Mouse (Mus musculus) forebrain, embryonic 15.5 days (tissue): ENCODE measurements around the gene Grip1. TPM values are rescaled to one million over a fixed set of nuclear protein-coding genes. Genes with fewer than 3 reads are reported as not detected.

Experiments used
- ATAC-seq: fragments of 200-750 bp; cut with Nextera tagmentation; replicated peaks from 2 replicates; pipeline ENCODE4 v1.8.0; 2017; ENCODE audit warnings: mild to moderate bottlenecking, moderate TSS enrichment, moderate library complexity
- H3K27ac ChIP-seq: fragments of 300-500 bp; sonication (generic); replicated peaks from 2 replicates; pipeline ENCODE4 v1.5.1; 2015; ENCODE audit warnings: mild to moderate bottlenecking, inconsistent platforms
- H3K27me3 ChIP-seq: fragments of 300-500 bp; sonication (generic); 2 replicates; pipeline ENCODE4 v1.6.1; 2015; ENCODE audit warnings: inconsistent platforms
- H3K36me3 ChIP-seq: fragments of 300-500 bp; sonication (generic); 2 replicates; pipeline ENCODE4 v1.6.1; 2015; ENCODE audit warnings: mild to moderate bottlenecking, inconsistent platforms
- H3K4me1 ChIP-seq: fragments of 300-500 bp; sonication (generic); 2 replicates; pipeline ENCODE4 v1.6.1; 2015; ENCODE audit warnings: inconsistent platforms
- H3K4me2 ChIP-seq: fragments of 300-500 bp; sonication (generic); replicated peaks from 2 replicates; pipeline ENCODE4 v1.6.1; 2015; ENCODE audit warnings: mild to moderate bottlenecking, inconsistent platforms
- H3K4me3 ChIP-seq: fragments of 300-500 bp; sonication (generic); 2 replicates; pipeline ENCODE4 v1.5.1; 2015; ENCODE audit warnings: mild to moderate bottlenecking, inconsistent platforms
- H3K9ac ChIP-seq: fragments of 300-500 bp; sonication (generic); replicated peaks from 2 replicates; pipeline ENCODE4 v1.6.1; 2015; ENCODE audit warnings: mild to moderate bottlenecking, inconsistent platforms
- H3K9me3 ChIP-seq: fragments of 300-500 bp; sonication (generic); 2 replicates; pipeline ENCODE4 v1.6.1; 2016; ENCODE audit warnings: inconsistent platforms
- WGBS: fragments of 180-500 bp; shearing (Covaris S2); methylation state at CpG from one replicate; pipeline ENCODE4 v1.1.7; 2015; ENCODE audit warnings: mixed read lengths; 5-methylcytosine and 5-hydroxymethylcytosine counted together
- polyA plus RNA-seq: library from polyadenylated mRNA; unstranded; fragments of >200 nt; fragmentation: Nextera tagmentation; extraction: Ambion mirVana; gene quantifications from 2 replicates; pipeline ENCODE4 v1.2.1, GENCODE M21; 2015

The Grip1 gene
- polyA plus RNA-seq, 1 experiment from 2014 or later: 19.2 TPM

- Histone ChIP-seq H3K4me3 (no peak overlapping the region), H3K4me1 (no peaks in the 10 kb centered on the region; the same call in 1 of the 2 replicates), H3K27me3 (no peaks in the 10 kb centered on the region), H3K4me2 (no peak overlapping the region), H3K36me3 (no peaks in the 10 kb centered on the region), H3K9me3 (no peaks in the 10 kb centered on the region), H3K9ac (no peak overlapping the region), H3K27ac (no peak overlapping the region)
- WGBS: 81% methylated on average over 6 of the region's 6 CpGs
- ATAC-seq: no peak
Measured at GRCm38 (mm10) chr10:119935231-119935630, 481.6 kb downstream of the Grip1 start.

- no peak overlapping the region for H3K9ac ChIP-seq
- H3K4me1 ChIP-seq: no peaks in the 10 kb centered on the region; the same call in 1 of the 2 replicates
- H3K36me3 ChIP-seq: no peaks in the 10 kb centered on the region
- no peak overlapping the region; the same call in 1 of the 2 replicates for H3K4me2 ChIP-seq
- 53% methylated on average over 16 of the region's 16 CpGs for WGBS
- H3K4me3 ChIP-seq: no peak overlapping the region
- ATAC-seq: no peak
- H3K9me3 ChIP-seq: no peaks in the 10 kb centered on the region
- H3K27me3 ChIP-seq: no peaks in the 10 kb centered on the region
- H3K27ac ChIP-seq: peak overlapping the region; percentile 31
Measured at GRCm38 (mm10) chr10:119937481-119937880, 483.9 kb downstream of the Grip1 start.

GRCm38 (mm10) chr10:119943906-119944305 is 490.3 kb downstream of the Grip1 start:
- WGBS: 91% methylated on average over 8 of the region's 8 CpGs
- H3K27ac ChIP-seq: no peak overlapping the region
- H3K4me2 ChIP-seq: no peak overlapping the region
- no peaks in the 10 kb centered on the region for H3K9me3 ChIP-seq
- no peak overlapping the region for H3K4me3 ChIP-seq
- 0 out of 2 replicates have a peak, but pooled peaks cover 3% of the 10 kb centered on the region for H3K4me1 ChIP-seq
- no peak for ATAC-seq
- H3K36me3 ChIP-seq: no peaks in the 10 kb centered on the region
- no peak overlapping the region for H3K9ac ChIP-seq
- H3K27me3 ChIP-seq: no peaks in the 10 kb centered on the region

- H3K4me1 ChIP-seq: 0 out of 2 replicates have a peak, but pooled peaks cover 3% of the 10 kb centered on the region
- no peak overlapping the region for H3K9ac ChIP-seq
- no peaks in the 10 kb centered on the region for H3K9me3 ChIP-seq
- H3K27ac ChIP-seq: no peak overlapping the region
- no peak overlapping the region for H3K4me2 ChIP-seq
- H3K36me3 ChIP-seq: no peaks in the 10 kb centered on the region
- WGBS: 88% methylated on average over 6 of the region's 6 CpGs
- H3K27me3 ChIP-seq: no peaks in the 10 kb centered on the region
- no peak for ATAC-seq
- no peak overlapping the region for H3K4me3 ChIP-seq
Measured at GRCm38 (mm10) chr10:119951460-119951859, 497.8 kb downstream of the Grip1 start.

GRCm38 (mm10) chr10:119957260-119957955 is 503.8 kb downstream of the Grip1 start:
- Histone ChIP-seq H3K4me3 (no peak overlapping the region), H3K36me3 (no peaks in the 10 kb centered on the region), H3K9me3 (no peaks in the 10 kb centered on the region), H3K9ac (no peak overlapping the region), H3K27ac (peak overlapping the region; percentile 42; the same call in 1 of the 2 replicates), H3K4me1 (peaks cover 6% of the 10 kb centered on the region; the same call in 1 of the 2 replicates), H3K27me3 (no peaks in the 10 kb centered on the region), H3K4me2 (no peak overlapping the region)
- peak; percentile 75 for ATAC-seq
- WGBS: 68% methylated on average over 17 of the region's 17 CpGs

- no peaks in the 10 kb centered on the region for H3K9me3 ChIP-seq
- 64% methylated on average over 3 of the region's 3 CpGs for WGBS
- no peaks in the 10 kb centered on the region for H3K36me3 ChIP-seq
- no peak overlapping the region for H3K4me2 ChIP-seq
- no peaks in the 10 kb centered on the region for H3K27me3 ChIP-seq
- no peak for ATAC-seq
- H3K4me1 ChIP-seq: peaks cover 9% of the 10 kb centered on the region; the same call in 1 of the 2 replicates
- H3K4me3 ChIP-seq: no peak overlapping the region
- H3K9ac ChIP-seq: no peak overlapping the region
- H3K27ac ChIP-seq: no peak overlapping the region
Measured at GRCm38 (mm10) chr10:119960915-119961314, 507.3 kb downstream of the Grip1 start.

- Histone ChIP-seq H3K4me2 (no peak overlapping the region), H3K9me3 (no peaks in the 10 kb centered on the region), H3K9ac (no peak overlapping the region), H3K27ac (no peak overlapping the region), H3K27me3 (no peaks in the 10 kb centered on the region), H3K36me3 (no peaks in the 10 kb centered on the region), H3K4me3 (no peak overlapping the region), H3K4me1 (peaks cover 14% of the 10 kb centered on the region)
- no peak for ATAC-seq
- WGBS: 16% methylated on average over 8 of the region's 8 CpGs
Measured at GRCm38 (mm10) chr10:119966321-119966720, 512.7 kb downstream of the Grip1 start.

- 22% methylated on average over 8 of the region's 8 CpGs for WGBS
- Histone ChIP-seq H3K9ac (no peak overlapping the region), H3K9me3 (no peaks in the 10 kb centered on the region), H3K4me1 (peaks cover 8% of the 10 kb centered on the region), H3K27me3 (no peaks in the 10 kb centered on the region), H3K36me3 (no peaks in the 10 kb centered on the region), H3K27ac (no peak overlapping the region), H3K4me3 (no peak overlapping the region), H3K4me2 (no peak overlapping the region; the same call in 1 of the 2 replicates)
- 0 out of 2 replicates have a peak, but pooled peaks have one; percentile 19 for ATAC-seq
Measured at GRCm38 (mm10) chr10:119979396-119979795, 525.8 kb downstream of the Grip1 start.

GRCm38 (mm10) chr10:119980032-119980431 is 526.4 kb downstream of the Grip1 start:
- Histone ChIP-seq H3K4me3 (no peak overlapping the region), H3K36me3 (no peaks in the 10 kb centered on the region), H3K9me3 (no peaks in the 10 kb centered on the region), H3K9ac (no peak overlapping the region), H3K27me3 (no peaks in the 10 kb centered on the region), H3K4me1 (peaks cover 8% of the 10 kb centered on the region), H3K4me2 (no peak overlapping the region), H3K27ac (0 out of 2 replicates have a peak overlapping the region, but pooled peaks have one; percentile 31)
- ATAC-seq: peak; percentile 48
- 19% methylated on average over 11 of the region's 11 CpGs for WGBS

- H3K36me3 ChIP-seq: 0 out of 2 replicates have a peak, but pooled peaks cover 2% of the 10 kb centered on the region
- peaks cover 8% of the 10 kb centered on the region for H3K4me1 ChIP-seq
- no peaks in the 10 kb centered on the region for H3K9me3 ChIP-seq
- no peak overlapping the region for H3K27ac ChIP-seq
- no peak overlapping the region for H3K4me2 ChIP-seq
- no peaks in the 10 kb centered on the region for H3K27me3 ChIP-seq
- ATAC-seq: no peak
- H3K9ac ChIP-seq: no peak overlapping the region
- WGBS: 95% methylated on average over 9 of the region's 9 CpGs
- no peak overlapping the region for H3K4me3 ChIP-seq
Measured at GRCm38 (mm10) chr10:119984299-119984698, 530.7 kb downstream of the Grip1 start.

- no peak overlapping the region for H3K27ac ChIP-seq
- no peak overlapping the region for H3K9ac ChIP-seq
- no peaks in the 10 kb centered on the region for H3K9me3 ChIP-seq
- ATAC-seq: no peak
- no peak overlapping the region for H3K4me2 ChIP-seq
- no peak overlapping the region for H3K4me3 ChIP-seq
- peaks cover 3% of the 10 kb centered on the region; the same call in 1 of the 2 replicates for H3K36me3 ChIP-seq
- WGBS: 93% methylated on average over 4 of the region's 4 CpGs
- H3K27me3 ChIP-seq: no peaks in the 10 kb centered on the region
- H3K4me1 ChIP-seq: no peaks in the 10 kb centered on the region
Measured at GRCm38 (mm10) chr10:119998475-119998874, 544.8 kb downstream of the Grip1 start.

- WGBS: 84% methylated on average over 4 of the region's 4 CpGs
- no peaks in the 10 kb centered on the region for H3K9me3 ChIP-seq
- H3K36me3 ChIP-seq: peaks cover 3% of the 10 kb centered on the region; the same call in 1 of the 2 replicates
- H3K4me1 ChIP-seq: no peaks in the 10 kb centered on the region
- H3K9ac ChIP-seq: no peak overlapping the region
- no peak overlapping the region for H3K27ac ChIP-seq
- ATAC-seq: no peak
- no peaks in the 10 kb centered on the region for H3K27me3 ChIP-seq
- H3K4me3 ChIP-seq: no peak overlapping the region
- H3K4me2 ChIP-seq: no peak overlapping the region
Measured at GRCm38 (mm10) chr10:120002149-120002548, 548.5 kb downstream of the Grip1 start.
